8 mouse cellular contexts compared by ENCODE assay signal in the genomic region with DNA sequence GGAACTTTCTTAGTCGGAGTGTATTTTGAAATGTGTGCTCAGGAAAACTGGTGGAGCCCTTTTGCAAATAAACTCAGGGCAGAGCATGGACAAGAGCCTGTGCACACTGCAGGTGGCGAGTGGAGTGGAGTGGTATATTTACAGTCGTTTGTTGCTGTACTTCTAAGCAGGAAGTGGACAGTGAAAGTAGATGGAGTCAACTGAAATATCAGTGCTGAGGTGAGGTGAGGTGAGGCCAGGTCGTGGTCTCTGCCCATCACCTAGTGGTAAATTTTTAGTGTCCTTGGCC. TPM values are rescaled to one million over a fixed set of nuclear protein-coding genes. Genes with fewer than 3 reads are reported as not detected.
A peak's percentile ranks its signal among the peaks of the same experiment; 100 is the strongest.
DNase-seq lines count a peak whose midpoint lies in the region; ATAC-seq lines count a peak whose summit lies in the region.

No protein-coding gene starts in this region.

- H3K27me3 ChIP-seq in heart, embryonic 11.5 days (ENCODE audit: control insufficient read depth, insufficient read depth, low read length), result no peaks in the 10 kb centered on the region
- H3K27me3 ChIP-seq in hindbrain, embryonic 11.5 days (ENCODE audit: control insufficient read depth, insufficient read depth, low read length), result no peaks in the 10 kb centered on the region

- H3K4me2 ChIP-seq in heart, embryonic 11.5 days, result peak overlapping the region; percentile 94
- H3K4me2 ChIP-seq in hindbrain, embryonic 11.5 days (replicated peaks; ENCODE audit: low read depth, low read length), result peak overlapping the region; percentile 74

- H3K79me2 ChIP-seq in macrophage (ENCODE audit: inconsistent target), result peaks cover 69% of the 10 kb centered on the region

- peak overlapping the region; percentile 95 for H3K9ac ChIP-seq in heart, embryonic 11.5 days (ENCODE audit: low read depth, low read length)
- peak overlapping the region; percentile 86; the same call in 1 of the 2 replicates for H3K9ac ChIP-seq in hindbrain, embryonic 11.5 days (ENCODE audit: low read depth, low read length)

- 16% methylated on average over 4 of the region's 4 CpGs for WGBS in heart, embryonic 11.5 days (ENCODE audit: insufficient replicate concordance)
- WGBS in hindbrain, embryonic 11.5 days, result 28% methylated on average over 4 of the region's 4 CpGs
- 23% methylated on average over 4 of the region's 4 CpGs for WGBS in macrophage (ENCODE audit: missing documents)

- no peak overlapping the region for H3K27ac ChIP-seq in heart, embryonic 11.5 days (ENCODE audit: low read depth, low read length)
- H3K27ac ChIP-seq in hindbrain, embryonic 11.5 days (ENCODE audit: low read depth, low read length), result no peak overlapping the region
- peak overlapping the region; percentile 54 for H3K27ac ChIP-seq in macrophage

- peaks cover 36% of the 10 kb centered on the region for H3K4me1 ChIP-seq in heart, embryonic 11.5 days (ENCODE audit: control insufficient read depth, insufficient read depth, low read length)
- H3K4me1 ChIP-seq in hindbrain, embryonic 11.5 days (replicated peaks; ENCODE audit: control insufficient read depth, insufficient read depth, low read length), result peaks cover 5% of the 10 kb centered on the region; the same call in 1 of the 2 replicates

- H3K9me3 ChIP-seq in heart, embryonic 11.5 days (replicated peaks; ENCODE audit: control insufficient read depth, low read length), result no peaks in the 10 kb centered on the region
- no peaks in the 10 kb centered on the region for H3K9me3 ChIP-seq in hindbrain, embryonic 11.5 days (ENCODE audit: control insufficient read depth, low read length)

- H3K36me3 ChIP-seq in heart, embryonic 11.5 days (ENCODE audit: control insufficient read depth, insufficient read depth, low read length), result no peaks in the 10 kb centered on the region
- H3K36me3 ChIP-seq in hindbrain, embryonic 11.5 days (ENCODE audit: control insufficient read depth, insufficient read depth, low read length), result no peaks in the 10 kb centered on the region
- H3K36me3 ChIP-seq in macrophage (ENCODE audit: inconsistent target), result no peaks in the 10 kb centered on the region

- no peak for ATAC-seq in heart, embryonic 11.5 days (replicated peaks; ENCODE audit: insufficient number of reproducible peaks, low FRiP score, low TSS enrichment)
- peak; percentile 24 for ATAC-seq in CD4-positive, CD25-positive, alpha-beta regulatory T cell, adult 4 months
- no peak for ATAC-seq in hindbrain, embryonic 11.5 days (ENCODE audit: low FRiP score)

- H3K4me3 ChIP-seq in heart, embryonic 11.5 days (ENCODE audit: low read depth, low read length), result peak overlapping the region; percentile 93
- peak overlapping the region; percentile 86 for H3K4me3 ChIP-seq in hindbrain, embryonic 11.5 days (ENCODE audit: low read depth, low read length)
- peak overlapping the region; percentile 55 for H3K4me3 ChIP-seq in macrophage (ENCODE audit: inconsistent target)

- no peak for DNase-seq in heart, adult 18-20 months
- no peak for DNase-seq in hindbrain, embryonic 11.5 days (ENCODE audit: low spot score)
- no peak for DNase-seq in frontal cortex, adult 2 months (ENCODE audit: extremely low spot score in 1 of 2, low spot score in 1 of 2)
- no peak for DNase-seq in urinary bladder, adult 18-20 months (ENCODE audit: low spot score in 2 of 2)
- no peak for DNase-seq in adrenal gland, postnatal 25 days

RNA-seq across cellular contexts. Expression of a gene that starts 6.6 kb away (rescaled TPM):
- polyA plus RNA-seq in heart, embryonic 11.5 days (2014; fragmentation: Nextera tagmentation; extraction: Ambion mirVana), result 433 and 469 TPM in 2 replicates
- total RNA-seq in heart, adult 18-20 months (2021), result 100 to 1,000 TPM; 384 to 392 TPM
- 100 to 1,000 TPM in 1 of 2 experiments, 10 to 100 TPM in 1; 59.3 to 107 TPM for polyA plus RNA-seq in CD4-positive, CD25-positive, alpha-beta regulatory T cell, adult 4 months (2017; shearing (Covaris generic))
- polyA plus RNA-seq in hindbrain, embryonic 11.5 days (2014; fragmentation: Nextera tagmentation; extraction: Ambion mirVana), result 804 and 817 TPM in 2 replicates
- 100 to 1,000 TPM; 198 to 701 (median 264) TPM for total RNA-seq in macrophage (2018; cell fraction: chromatin; rRNA removed)
- total RNA-seq in macrophage (2018; cell fraction: cytosol; rRNA removed), result 100 to 1,000 TPM; 187 to 346 (median 253) TPM
- 100 to 1,000 TPM; 233 to 492 (median 290) TPM for total RNA-seq in macrophage (2018; cell fraction: nucleus; rRNA removed)
- 277 to 288 TPM (median 280 TPM) in 3 replicates for polyA plus RNA-seq in macrophage (2018)
- 294 and 339 TPM in 2 replicates for polyA plus RNA-seq in frontal cortex, adult 2 months (2012; rRNA removed)
- total RNA-seq in adrenal gland, postnatal 25 days (2021), result 802 and 854 TPM in 2 replicates
